Mouse (Mus musculus) splenic B cell, adult 2 months (primary cell): Measurements from ENCODE around the gene Gm21863.
"Not testable (repeated sequence)": the region's sequence is repeated elsewhere in the genome, so short reads cannot be mapped to it uniquely, and the experiment has no call there.

Experiments
- DNase-seq: peaks from one replicate; pipeline ENCODE4 v3.0.0-alpha.2; 2011; ENCODE audit warnings: low read depth, low spot score
- H3K27me3 ChIP-seq: 2 replicates; pipeline ENCODE4 v1.6.1; 2012; ENCODE audit warnings: mild to moderate bottlenecking, low read length, moderate library complexity, mixed read lengths; ENCODE audit not compliant: control insufficient read depth, poor library complexity, insufficient read depth, severe bottlenecking
- H3K36me3 ChIP-seq: 2 replicates; pipeline ENCODE4 v1.6.1; 2012; ENCODE audit warnings: mild to moderate bottlenecking, low read length, moderate library complexity, mixed read lengths; ENCODE audit not compliant: control insufficient read depth, poor library complexity, insufficient read depth, severe bottlenecking

The Gm21863 gene

GRCm38 (mm10) chr12:19953869-19954555 is at the start of gene Gm21863:
Gene Gm21863 (plus strand): TSS chr12:19954505.
- not testable (repeated sequence) for H3K27me3 ChIP-seq, DNase-seq, H3K36me3 ChIP-seq

GRCm38 (mm10) chr12:19928049-19928448 is 26.3 kb upstream of the Gm21863 start:
- H3K36me3 ChIP-seq, DNase-seq, H3K27me3 ChIP-seq: not testable (repeated sequence)
